Mouse (Mus musculus): ENCODE data around the gene Calm1. TPM values are rescaled to one million over a fixed set of nuclear protein-coding genes. Genes with fewer than 3 reads are reported as not detected.
"Not testable (repeated sequence)": the region's sequence is repeated elsewhere in the genome, so short reads cannot be mapped to it uniquely, and the experiment has no call there.

Gene Calm1
- polyA plus RNA-seq, 1 experiment from 2014 or later: 2,617 TPM

GRCm38 (mm10) chr12:100180802-100181201, 18.4 kb upstream of the Calm1 start:
- H3K4me1 ChIP-seq (replicated peaks): peaks cover 8% of the 10 kb centered on the region
- no peak overlapping the region for H3K9ac ChIP-seq
- H3K27ac ChIP-seq (replicated peaks): no peak overlapping the region
- WGBS: 88% methylated on average over 13 of the region's 13 CpGs
- H3K4me2 ChIP-seq: no peak overlapping the region
- H3K4me3 ChIP-seq: no peak overlapping the region
- ATAC-seq (ENCODE audit: low FRiP score, low read depth): no peak
- H3K27me3 ChIP-seq: no peaks in the 10 kb centered on the region
- H3K9me3 ChIP-seq: no peaks in the 10 kb centered on the region
- H3K36me3 ChIP-seq: no peaks in the 10 kb centered on the region

GRCm38 (mm10) chr12:100182676-100183075, 16.6 kb upstream of the Calm1 start:
- H3K27me3 ChIP-seq: no peaks in the 10 kb centered on the region
- H3K36me3 ChIP-seq: no peaks in the 10 kb centered on the region
- 88% methylated on average over 2 of the region's 2 CpGs for WGBS
- no peak overlapping the region for H3K9ac ChIP-seq
- H3K4me3 ChIP-seq: no peak overlapping the region
- peaks cover 12% of the 10 kb centered on the region for H3K4me1 ChIP-seq (replicated peaks)
- H3K9me3 ChIP-seq: no peaks in the 10 kb centered on the region
- no peak overlapping the region for H3K27ac ChIP-seq (replicated peaks)
- no peak for ATAC-seq (ENCODE audit: low FRiP score, low read depth)
- H3K4me2 ChIP-seq: no peak overlapping the region

GRCm38 (mm10) chr12:100183970-100184369, 15.3 kb upstream of the Calm1 start:
- 72% methylated on average over 5 of the region's 5 CpGs for WGBS
- no peak overlapping the region for H3K4me3 ChIP-seq
- peaks cover 22% of the 10 kb centered on the region for H3K4me1 ChIP-seq (replicated peaks)
- no peak overlapping the region for H3K9ac ChIP-seq
- H3K27me3 ChIP-seq: no peaks in the 10 kb centered on the region
- no peak overlapping the region for H3K27ac ChIP-seq (replicated peaks)
- no peaks in the 10 kb centered on the region for H3K9me3 ChIP-seq
- no peak for ATAC-seq (ENCODE audit: low FRiP score, low read depth)
- no peak overlapping the region for H3K4me2 ChIP-seq
- no peaks in the 10 kb centered on the region for H3K36me3 ChIP-seq

- WGBS: 90% methylated on average over 2 of the region's 2 CpGs
- ATAC-seq (ENCODE audit: low FRiP score, low read depth); H3K36me3 ChIP-seq; H3K27ac ChIP-seq (replicated peaks); H3K4me2 ChIP-seq; H3K4me3 ChIP-seq; H3K9me3 ChIP-seq; H3K9ac ChIP-seq; H3K27me3 ChIP-seq: not testable (repeated sequence)
- H3K4me1 ChIP-seq (replicated peaks): peaks cover 22% of the 10 kb centered on the region
These were observed 14.3 kb upstream of the Calm1 start for GRCm38 (mm10) chr12:100184976-100185375.

- Histone ChIP-seq H3K9me3 (no peaks in the 10 kb centered on the region), H3K4me1 (replicated peaks) (peaks cover 22% of the 10 kb centered on the region), H3K4me3 (peak overlapping the region; percentile 58; the same call in 1 of the 2 replicates), H3K4me2 (peak overlapping the region; percentile 96), H3K27ac (replicated peaks) (peak overlapping the region; percentile 99), H3K9ac (peak overlapping the region; percentile 11; the same call in 1 of the 2 replicates), H3K36me3 (no peaks in the 10 kb centered on the region), H3K27me3 (no peaks in the 10 kb centered on the region)
- no peak for ATAC-seq (ENCODE audit: low FRiP score, low read depth)
- WGBS: 65% methylated on average over 7 of the region's 7 CpGs
These were observed 13.3 kb upstream of the Calm1 start for GRCm38 (mm10) chr12:100185897-100186296.

- Histone ChIP-seq H3K27ac (replicated peaks) (peak overlapping the region; percentile 99), H3K4me3 (peak overlapping the region; percentile 58), H3K36me3 (no peaks in the 10 kb centered on the region), H3K4me2 (peak overlapping the region; percentile 96), H3K9me3 (no peaks in the 10 kb centered on the region), H3K9ac (peak overlapping the region; percentile 80), H3K27me3 (no peaks in the 10 kb centered on the region), H3K4me1 (replicated peaks) (peaks cover 22% of the 10 kb centered on the region)
- 3% methylated on average over 6 of the region's 6 CpGs for WGBS
- no peak for ATAC-seq (ENCODE audit: low FRiP score, low read depth)
These were observed 12.9 kb upstream of the Calm1 start for GRCm38 (mm10) chr12:100186376-100186775.

GRCm38 (mm10) chr12:100187013-100187755, 12.1 kb upstream of the Calm1 start:
- Histone ChIP-seq H3K4me1 (replicated peaks) (peaks cover 22% of the 10 kb centered on the region), H3K36me3 (no peaks in the 10 kb centered on the region), H3K4me3 (peak overlapping the region; percentile 58), H3K27me3 (no peaks in the 10 kb centered on the region), H3K4me2 (peak overlapping the region; percentile 96), H3K9ac (peak overlapping the region; percentile 80), H3K27ac (replicated peaks) (peak overlapping the region; percentile 99), H3K9me3 (no peaks in the 10 kb centered on the region)
- peak; percentile 98 for ATAC-seq (ENCODE audit: low FRiP score, low read depth)
- WGBS: under 1% methylated on average over 52 of the region's 52 CpGs

- Histone ChIP-seq H3K9ac (peak overlapping the region; percentile 72), H3K36me3 (no peaks in the 10 kb centered on the region), H3K27ac (replicated peaks) (peak overlapping the region; percentile 98), H3K9me3 (no peaks in the 10 kb centered on the region), H3K4me3 (peak overlapping the region; percentile 58), H3K4me2 (peak overlapping the region; percentile 96), H3K4me1 (replicated peaks) (peaks cover 22% of the 10 kb centered on the region), H3K27me3 (no peaks in the 10 kb centered on the region)
- ATAC-seq (ENCODE audit: low FRiP score, low read depth): no peak
- WGBS: 1% methylated on average over 29 of the region's 29 CpGs
These were observed 11.3 kb upstream of the Calm1 start for GRCm38 (mm10) chr12:100187756-100188430.

- Histone ChIP-seq H3K27me3 (no peaks in the 10 kb centered on the region), H3K9me3 (no peaks in the 10 kb centered on the region), H3K4me2 (no peak overlapping the region), H3K4me3 (no peak overlapping the region), H3K27ac (replicated peaks) (no peak overlapping the region), H3K36me3 (no peaks in the 10 kb centered on the region), H3K9ac (no peak overlapping the region), H3K4me1 (replicated peaks) (peaks cover 18% of the 10 kb centered on the region)
- no peak for ATAC-seq (ENCODE audit: low FRiP score, low read depth)
- 90% methylated on average over 6 of the region's 6 CpGs for WGBS
These were observed 8.4 kb upstream of the Calm1 start for GRCm38 (mm10) chr12:100190802-100191201.

- WGBS: 86% methylated on average over 1 of the region's 1 CpGs
These were observed 5.1 kb upstream of the Calm1 start for GRCm38 (mm10) chr12:100194181-100194580.

GRCm38 (mm10) chr12:100196786-100197185, 2.4 kb upstream of the Calm1 start:
- Histone ChIP-seq H3K4me1 (replicated peaks) (peaks cover 6% of the 10 kb centered on the region; the same call in 1 of the 2 replicates), H3K27ac (replicated peaks) (no peak overlapping the region), H3K27me3 (no peaks in the 10 kb centered on the region), H3K4me2 (no peak overlapping the region), H3K9me3 (no peaks in the 10 kb centered on the region), H3K4me3 (no peak overlapping the region), H3K36me3 (no peaks in the 10 kb centered on the region), H3K9ac (no peak overlapping the region)
- no peak for ATAC-seq (ENCODE audit: low FRiP score, low read depth)
- 60% methylated on average over 7 of the region's 7 CpGs for WGBS

More at GRCm38 (mm10) chr12:100194181-100194580, 5.1 kb upstream of the Calm1 start:
- no peaks in the 10 kb centered on the region for H3K9me3 ChIP-seq
- H3K36me3 ChIP-seq: no peaks in the 10 kb centered on the region
- no peaks in the 10 kb centered on the region for H3K27me3 ChIP-seq
- H3K9ac ChIP-seq: no peak overlapping the region
- no peak overlapping the region for H3K4me2 ChIP-seq
- peaks cover 6% of the 10 kb centered on the region; the same call in 1 of the 2 replicates for H3K4me1 ChIP-seq (replicated peaks)
- no peak overlapping the region for H3K27ac ChIP-seq (replicated peaks)
- H3K4me3 ChIP-seq: no peak overlapping the region
- ATAC-seq (ENCODE audit: low FRiP score, low read depth): no peak

GRCm38 (mm10) chr12:100199891-100200644, 833 bp downstream of the Calm1 start:
- Histone ChIP-seq H3K27me3 (no peaks in the 10 kb centered on the region), H3K4me2 (peak overlapping the region; percentile 96), H3K36me3 (peaks cover 22% of the 10 kb centered on the region), H3K27ac (replicated peaks) (peak overlapping the region; percentile 94), H3K9ac (peak overlapping the region; percentile 100), H3K9me3 (no peaks in the 10 kb centered on the region), H3K4me3 (peak overlapping the region; percentile 100), H3K4me1 (replicated peaks) (peaks cover 32% of the 10 kb centered on the region)
- WGBS: under 1% methylated on average over 62 of the region's 86 CpGs
- peak; percentile 65 for ATAC-seq (ENCODE audit: low FRiP score, low read depth)

All from hindbrain, embryonic 15.5 days (tissue).